Mouse (Mus musculus) ES-Bruce4 (cell line): ENCODE measurements around the gene Fen1.

Source experiments
- CTCF ChIP-seq: IDR thresholded peaks from one replicate; pipeline ENCODE4 v1.8.1; 2011; ENCODE audit warnings: low read depth, low read length
- POLR2A ChIP-seq: IDR thresholded peaks from one replicate; pipeline ENCODE4 v1.8.1; 2011; ENCODE audit warnings: low read length; ENCODE audit not compliant: insufficient read depth

DNA sequence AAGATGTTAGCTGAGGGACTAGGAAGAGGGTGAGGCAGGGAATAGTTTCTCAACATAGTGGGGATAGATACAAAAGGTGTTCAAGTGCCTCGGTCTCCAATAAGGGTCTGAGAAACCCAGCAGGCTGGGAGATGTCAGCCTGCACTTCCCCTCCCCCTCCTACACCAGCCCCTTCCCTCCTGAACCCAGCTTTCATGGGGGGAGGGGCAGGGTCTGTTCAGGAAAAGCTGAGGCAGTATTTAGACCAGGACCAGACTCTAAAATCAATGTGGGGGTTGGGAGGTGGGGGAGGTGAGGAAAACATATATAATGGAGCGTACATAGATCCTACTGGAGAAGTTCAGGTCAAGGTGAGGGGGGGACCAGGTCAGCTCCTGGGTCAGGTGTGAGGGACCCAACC is 35.5 kb upstream of the Fen1 start:
- TF ChIP-seq CTCF (no peak), POLR2A (no peak)
